Mouse (Mus musculus) myocyte (in vitro differentiated cells): Measurements from ENCODE around the gene Celf2. TPM values are rescaled to one million over a fixed set of nuclear protein-coding genes. Genes with fewer than 3 reads are reported as not detected.

Experiments used
- H3K27me3 ChIP-seq: one replicate; pipeline ENCODE4 v1.6.1; 2011; ENCODE audit not compliant: control insufficient read depth, insufficient read depth, insufficient read length
- H3K36me3 ChIP-seq: one replicate; pipeline ENCODE4 v1.6.1; 2011; ENCODE audit not compliant: control insufficient read depth, insufficient read depth
- H3K4me2 ChIP-seq: one replicate; pipeline ENCODE4 v1.6.1; 2011; ENCODE audit warnings: low read depth, control low read depth
- H3K4me3 ChIP-seq: one replicate; pipeline ENCODE4 v1.5.1; 2011; ENCODE audit warnings: mild to moderate bottlenecking, control low read depth, moderate library complexity
- H3K79me2 ChIP-seq: one replicate; pipeline ENCODE4 v1.6.1; 2011; ENCODE audit not compliant: control insufficient read depth, insufficient read depth
- H3ac ChIP-seq: one replicate; pipeline ENCODE4 v1.6.1; 2011; ENCODE audit not compliant: control insufficient read depth, insufficient read length
- CEBPB ChIP-seq: IDR thresholded peaks from 2 replicates; pipeline ENCODE4 v1.6.1; 2011; ENCODE audit warnings: mild to moderate bottlenecking, moderate library complexity; ENCODE audit not compliant: poor library complexity, insufficient read depth, severe bottlenecking
- E2F4 ChIP-seq: IDR thresholded peaks from one replicate; pipeline ENCODE4 v1.6.1; 2011; ENCODE audit warnings: mild to moderate bottlenecking, control low read depth, moderate library complexity; ENCODE audit not compliant: insufficient read depth
- MAX ChIP-seq: IDR thresholded peaks from one replicate; pipeline ENCODE4 v1.6.1; 2011; ENCODE audit warnings: low read depth, mild to moderate bottlenecking, control low read depth
- MYOD1 ChIP-seq, 3 experiments: IDR thresholded peaks; one replicate each; pipeline ENCODE4 v1.6.1; 2011; ENCODE audit warnings: control low read depth in 2 of 3, low read depth in 2 of 3, mild to moderate bottlenecking in 2 of 3, moderate library complexity in 1 of 3; ENCODE audit not compliant: insufficient read length in 2 of 3, control insufficient read depth in 1 of 3
- MYOG ChIP-seq, 3 experiments: IDR thresholded peaks; one replicate each; pipeline ENCODE4 v1.6.1; 2011; ENCODE audit warnings: control low read depth in 2 of 3, low read depth in 2 of 3, mild to moderate bottlenecking in 2 of 3; ENCODE audit not compliant: insufficient read length in 2 of 3, control insufficient read depth in 1 of 3, insufficient read depth in 1 of 3
- POLR2A ChIP-seq: IDR thresholded peaks from one replicate; pipeline ENCODE4 v1.6.1; 2011; ENCODE audit warnings: low read depth, mild to moderate bottlenecking, control low read depth, moderate library complexity; ENCODE audit not compliant: insufficient read length
- POLR2AphosphoS2 ChIP-seq: IDR thresholded peaks from one replicate; pipeline ENCODE4 v1.6.1; 2011; ENCODE audit warnings: low read depth, control low read depth; ENCODE audit not compliant: insufficient read length
- REST ChIP-seq: IDR thresholded peaks from one replicate; pipeline ENCODE4 v1.6.1; 2011; ENCODE audit warnings: mild to moderate bottlenecking, control low read depth, moderate library complexity; ENCODE audit not compliant: insufficient read depth, insufficient read length
- SRF ChIP-seq: IDR thresholded peaks from one replicate; pipeline ENCODE4 v1.6.1; 2011; ENCODE audit warnings: low read depth; ENCODE audit not compliant: control insufficient read depth, insufficient read length
- TCF12 ChIP-seq: IDR thresholded peaks from one replicate; pipeline ENCODE4 v1.6.1; 2011; ENCODE audit warnings: mild to moderate bottlenecking, control low read depth; ENCODE audit not compliant: poor library complexity, insufficient read depth, severe bottlenecking
- TCF3 ChIP-seq: IDR thresholded peaks from one replicate; pipeline ENCODE4 v1.6.1; 2011; ENCODE audit warnings: low read depth, control low read depth; ENCODE audit not compliant: insufficient read length
- USF1 ChIP-seq: IDR thresholded peaks from one replicate; pipeline ENCODE4 v1.6.1; 2011; ENCODE audit warnings: low read depth, mild to moderate bottlenecking, control low read depth, moderate library complexity
- polyA plus RNA-seq: library from polyadenylated mRNA; unstranded; fragments of >200 nt; fragmentation: generic; extraction: Trizol; gene quantifications from one replicate; pipeline ENCODE4 v1.2.1, GENCODE M21; 2012; ENCODE audit warnings: missing spikeins

The Celf2 gene
- polyA plus RNA-seq, 1 experiment = 30.1 TPM

- no peak overlapping the region for H3K4me3 ChIP-seq
- peaks cover 19% of the 10 kb centered on the region for H3K79me2 ChIP-seq
- no peaks in the 10 kb centered on the region for H3K27me3 ChIP-seq
- H3ac ChIP-seq = no peak overlapping the region
- no peaks in the 10 kb centered on the region for H3K36me3 ChIP-seq
- no peak overlapping the region for H3K4me2 ChIP-seq
- TF ChIP-seq REST (no peak), POLR2A (no peak), USF1 (no peak)
These were observed 831.1 kb downstream of the Celf2 start for GRCm38 (mm10) chr2:6678231-6678630.

DNA sequence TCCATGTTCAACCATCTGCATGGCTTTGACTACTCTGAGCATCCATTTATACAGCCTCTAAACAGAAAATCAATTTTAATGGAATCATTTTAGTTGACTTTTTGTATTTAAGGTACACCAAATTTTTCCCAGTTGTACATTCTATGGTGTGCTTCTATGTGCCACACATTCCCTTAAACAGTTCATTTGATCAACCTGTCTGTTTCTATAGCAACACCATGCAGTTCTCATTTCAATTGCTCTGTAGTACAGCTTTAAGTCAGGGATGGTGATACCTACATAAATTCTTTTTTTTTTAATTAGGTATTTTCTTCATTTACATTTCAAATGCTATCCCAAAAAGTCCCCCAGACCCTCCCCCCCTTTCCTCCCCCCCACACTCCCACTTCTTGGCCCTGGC lies 831.9 kb downstream of the Celf2 start:
- no peak overlapping the region for H3K4me2 ChIP-seq
- TF ChIP-seq MYOG (IDR thresholded peaks at IDR 0.05; ENCODE audit: control insufficient read depth in 1 of 3, insufficient read depth in 1 of 3, insufficient read length in 2 of 3, low read depth in 2 of 3) (no peak), SRF (no peak)
- H3K36me3 ChIP-seq = no peaks in the 10 kb centered on the region
- no peak overlapping the region for H3ac ChIP-seq
- no peaks in the 10 kb centered on the region for H3K27me3 ChIP-seq
- no peak overlapping the region for H3K4me3 ChIP-seq
- peaks cover 19% of the 10 kb centered on the region for H3K79me2 ChIP-seq

DNA sequence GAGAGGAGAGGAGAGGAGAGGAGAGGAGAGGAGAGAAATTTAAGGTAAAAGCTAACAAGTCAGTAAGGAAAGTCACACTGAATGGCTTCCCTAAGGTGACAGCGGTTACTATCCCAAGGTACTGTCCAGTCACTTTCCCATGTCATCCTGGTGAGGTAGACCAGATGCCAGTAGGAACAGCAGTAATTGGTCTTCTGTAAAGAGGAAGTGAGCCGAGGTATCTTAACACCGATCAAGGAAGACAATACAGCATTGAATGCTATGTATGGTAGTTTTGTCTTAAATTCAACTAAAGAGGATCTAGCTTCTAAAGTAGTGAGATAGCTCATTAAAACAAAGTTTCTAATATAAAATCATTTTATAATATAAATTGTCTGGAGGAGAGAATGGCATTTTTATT lies 835.0 kb downstream of the Celf2 start:
- TF ChIP-seq TCF12 (no peak), E2F4 (no peak), MAX (no peak), REST (no peak), POLR2AphosphoS2 (no peak), MYOG (IDR thresholded peaks at IDR 0.05; ENCODE audit: control insufficient read depth in 1 of 3, insufficient read depth in 1 of 3, insufficient read length in 2 of 3, low read depth in 2 of 3) (no peak), SRF (no peak), MYOD1 (IDR thresholded peaks at IDR 0.05; ENCODE audit: control insufficient read depth in 1 of 3, insufficient read length in 2 of 3, low read depth in 2 of 3) (no peak), CEBPB (no peak), POLR2A (no peak)
- H3K36me3 ChIP-seq = no peaks in the 10 kb centered on the region
- peaks cover 3% of the 10 kb centered on the region for H3K79me2 ChIP-seq
- no peak overlapping the region for H3K4me2 ChIP-seq
- no peak overlapping the region for H3K4me3 ChIP-seq
- no peak overlapping the region for H3ac ChIP-seq
- H3K27me3 ChIP-seq = no peaks in the 10 kb centered on the region

DNA sequence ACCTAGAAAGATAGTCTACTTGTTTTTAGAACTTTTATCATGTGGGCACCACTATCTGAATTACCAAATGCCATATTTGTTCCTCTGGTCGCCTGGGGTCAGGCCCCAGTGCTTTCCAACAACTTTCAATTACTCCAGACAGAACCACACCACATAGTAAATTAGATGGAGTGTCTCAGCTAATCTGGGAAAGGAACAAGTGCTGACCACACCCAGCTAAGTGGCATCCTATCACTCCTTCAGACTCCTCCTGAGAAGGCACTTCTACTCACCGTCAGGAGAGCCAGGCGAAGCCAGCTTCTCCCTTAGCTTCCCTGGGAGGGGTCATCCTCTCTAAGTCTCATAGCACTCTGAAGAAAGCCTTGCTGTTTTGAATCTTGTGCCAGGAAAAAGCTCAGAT lies 835.9 kb downstream of the Celf2 start:
- H3K4me3 ChIP-seq = no peak overlapping the region
- no peaks in the 10 kb centered on the region for H3K36me3 ChIP-seq
- TF ChIP-seq REST = no peak
- TF ChIP-seq TCF3 = no peak
- no peak for TF ChIP-seq MYOG (IDR thresholded peaks at IDR 0.05; ENCODE audit: control insufficient read depth in 1 of 3, insufficient read depth in 1 of 3, insufficient read length in 2 of 3, low read depth in 2 of 3)
- TF ChIP-seq SRF = no peak
- no peak for TF ChIP-seq MAX

DNA sequence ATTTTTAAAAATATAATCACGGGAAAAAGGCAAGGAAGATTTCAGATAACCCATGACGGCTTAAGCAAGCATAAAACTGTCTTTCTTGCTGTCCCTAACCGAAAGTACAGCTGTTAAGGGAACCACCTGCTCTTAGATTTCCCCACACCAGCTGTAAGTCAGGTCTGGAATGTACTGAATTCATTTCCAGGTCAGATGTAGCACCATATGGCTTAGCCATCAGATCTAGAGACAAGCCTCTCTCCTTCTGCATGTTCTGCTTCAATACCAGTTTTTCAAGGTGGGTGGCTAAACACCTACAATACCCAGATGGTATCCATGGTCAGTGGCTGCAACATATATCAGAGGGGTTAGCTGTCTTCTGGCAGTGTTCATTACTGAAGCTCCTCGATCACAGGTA lies 841.8 kb downstream of the Celf2 start:
- TF ChIP-seq POLR2A (no peak), POLR2AphosphoS2 (no peak), E2F4 (no peak), SRF (no peak), REST (no peak), USF1 (no peak), CEBPB (no peak), MYOG (IDR thresholded peaks at IDR 0.05; ENCODE audit: control insufficient read depth in 1 of 3, insufficient read depth in 1 of 3, insufficient read length in 2 of 3, low read depth in 2 of 3) (peak in 2 of 3 experiments; percentile 37 to 78), TCF3 (peak; percentile 33), TCF12 (peak; percentile 90), MYOD1 (IDR thresholded peaks at IDR 0.05; ENCODE audit: control insufficient read depth in 1 of 3, insufficient read length in 2 of 3, low read depth in 2 of 3) (peak; percentile 21 to 93 (median 93)), MAX (no peak)
- Histone ChIP-seq H3K4me3 (no peak overlapping the region), H3K79me2 (peaks cover 15% of the 10 kb centered on the region), H3K4me2 (no peak overlapping the region), H3K27me3 (no peaks in the 10 kb centered on the region), H3K36me3 (no peaks in the 10 kb centered on the region), H3ac (no peak overlapping the region)

More for the DNA sequence above, 835.9 kb downstream of the Celf2 start:
- Histone ChIP-seq H3K4me2 (no peak overlapping the region), H3ac (no peak overlapping the region), H3K79me2 (peaks cover 3% of the 10 kb centered on the region), H3K27me3 (no peaks in the 10 kb centered on the region)
